Mouse (Mus musculus): ENCODE results near the gene Rxfp4.

DNA sequence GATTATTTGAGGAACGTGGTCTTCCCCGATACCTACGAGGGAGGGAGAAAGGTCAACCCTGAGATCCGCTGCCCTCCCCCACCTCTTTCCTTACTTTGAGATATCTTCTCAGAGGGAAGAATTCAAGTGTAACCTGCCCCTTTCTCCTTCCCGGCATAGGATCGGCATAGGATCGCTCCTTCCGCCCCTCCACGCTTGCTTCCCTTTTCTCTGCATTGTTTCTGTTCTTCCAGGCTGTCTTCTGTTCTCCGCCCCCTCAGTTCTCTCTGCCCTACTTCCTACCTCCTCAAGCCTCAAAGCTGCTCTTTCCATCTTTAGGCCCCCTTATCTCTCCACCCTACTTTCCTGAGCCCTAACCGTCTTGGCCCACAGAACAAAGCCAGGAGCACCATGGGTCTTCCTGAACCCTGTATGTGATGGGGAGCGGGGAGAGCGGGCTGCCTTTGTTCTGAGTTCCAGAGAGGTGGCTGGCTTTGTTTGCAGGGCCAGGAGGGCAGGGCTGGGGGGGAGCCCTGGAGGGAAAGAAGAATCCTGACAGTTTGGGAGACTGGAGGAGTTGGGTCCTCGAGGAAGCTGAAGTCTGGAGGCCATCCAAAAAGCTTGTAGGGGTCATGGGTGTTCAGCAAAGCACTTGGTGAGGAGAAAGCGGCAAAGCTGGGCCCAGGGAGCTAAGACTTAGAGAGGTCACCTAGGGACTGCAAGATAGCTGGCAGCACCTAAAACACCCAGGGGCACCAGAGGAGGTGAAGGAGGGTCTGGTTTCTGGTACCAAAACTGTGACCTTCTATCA is 29.4 kb downstream of the Rxfp4 start:
- no peak for TF ChIP-seq CTCF (IDR thresholded peaks at IDR 0.05; ENCODE audit: control insufficient read depth, insufficient read depth, insufficient read length)
- TF ChIP-seq MAX (IDR thresholded peaks at IDR 0.05), result no peak
- TF ChIP-seq CEBPB (IDR thresholded peaks at IDR 0.05; ENCODE audit: low read depth), result no peak
- no peak for TF ChIP-seq USF1 (IDR thresholded peaks at IDR 0.05; ENCODE audit: low read depth)
- TF ChIP-seq MYOG (IDR thresholded peaks at IDR 0.05; ENCODE audit: control insufficient read depth, extremely low read depth, insufficient read length), result no peak
- no peak for TF ChIP-seq FOSL1 (IDR thresholded peaks at IDR 0.05; ENCODE audit: insufficient read depth, low read length, poor library complexity, severe bottlenecking)
- no peak for TF ChIP-seq MYOD1 (IDR thresholded peaks at IDR 0.05; ENCODE audit: control insufficient read depth, insufficient read length, low read depth)
